In genomic region chr7:133662467-133662866, GRCm38 (mm10) we compare ENCODE assay signal across 30 mouse cellular contexts. TPM values are rescaled to one million over a fixed set of nuclear protein-coding genes. Genes with fewer than 3 reads are reported as not detected.
"Had no signal": no experiment of that assay in that cellular context is flagged by ENCODE, and none has a peak within 500 bp of the region (broad histone marks: within the 10 kb centered on the region; RNA-seq: fewer than 3 reads in every experiment).

No protein-coding gene starts in this region.

- H3K9me3 ChIP-seq: heart, embryonic 13.5 days; heart, embryonic 15.5 days; hindbrain, embryonic 13.5 days; hindbrain, embryonic 15.5 days; limb, embryonic 13.5 days; limb, embryonic 15.5 days had no signal

- H3K9ac ChIP-seq: heart, embryonic 13.5 days; heart, embryonic 15.5 days; hindbrain, embryonic 13.5 days; hindbrain, embryonic 15.5 days; limb, embryonic 13.5 days; limb, embryonic 15.5 days had no signal

- DNase-seq: gastrocnemius, postnatal 14 days; gastrocnemius, postnatal 36 days; heart, adult 11 months; heart, adult 2 months; heart, postnatal 14 days; heart, postnatal 36 days; kidney, adult 11 months; kidney, adult 8-10 months; kidney, postnatal 14 days; kidney, postnatal 36 days; layer of hippocampus, adult 9-11 months; layer of hippocampus, postnatal 36 days; left cerebral cortex, postnatal 4 days had no signal

- ATAC-seq: hindbrain, postnatal 0 days; intestine, embryonic 16.5 days had no signal

- H3K4me3 ChIP-seq: heart, adult 2 months; heart, embryonic 13.5 days; heart, embryonic 15.5 days; hindbrain, embryonic 13.5 days; hindbrain, embryonic 15.5 days; limb, embryonic 13.5 days; limb, embryonic 15.5 days had no signal

- H3K27ac ChIP-seq: heart, adult 2 months; heart, embryonic 13.5 days; heart, embryonic 15.5 days; hindbrain, embryonic 13.5 days; hindbrain, embryonic 15.5 days; hindbrain, postnatal 0 days; limb, embryonic 13.5 days; limb, embryonic 15.5 days had no signal

- H3K4me1 ChIP-seq: heart, embryonic 13.5 days; heart, embryonic 15.5 days; hindbrain, embryonic 13.5 days; hindbrain, embryonic 15.5 days; limb, embryonic 13.5 days; limb, embryonic 15.5 days had no signal

- H3K27me3 ChIP-seq: heart, embryonic 13.5 days; heart, embryonic 15.5 days; hindbrain, embryonic 13.5 days; hindbrain, embryonic 15.5 days; limb, embryonic 13.5 days; limb, embryonic 15.5 days had no signal

- H3K4me2 ChIP-seq: heart, embryonic 11.5 days; heart, embryonic 13.5 days; heart, embryonic 15.5 days; hindbrain, embryonic 13.5 days; hindbrain, embryonic 15.5 days; limb, embryonic 13.5 days; limb, embryonic 15.5 days had no signal

RNA-seq across cellular contexts. Expression of gene Mmp21, which starts 17.4 kb away (rescaled TPM):
- polyA plus RNA-seq: gonadal fat pad, adult 2 months; heart, adult 2 months; heart, embryonic 13.5 days; heart, embryonic 15.5 days; heart, postnatal 0 days; hindbrain, embryonic 11.5 days; hindbrain, embryonic 13.5 days; intestine, embryonic 14.5 days; intestine, embryonic 16.5 days; kidney, embryonic 14.5 days; kidney, embryonic 16.5 days; large intestine, adult 2 months; limb, embryonic 13.5 days; limb, embryonic 15.5 days; liver, adult 2 months had no signal
